Mouse (Mus musculus): Measurements from ENCODE around the gene Por.

GRCm38 (mm10) chr5:135724536-135725322 lies 54.9 kb downstream of the Por start:
- no peak for TF ChIP-seq POLR2A (IDR thresholded peaks at IDR 0.05; ENCODE audit: low read depth, low read length)
- no peak for TF ChIP-seq CTCF (conservative IDR thresholded peaks at IDR 0.05; ENCODE audit: insufficient read depth, insufficient read length, low read depth, low read length)

All from kidney, adult 2 months (tissue).